Mouse (Mus musculus) liver, embryonic 13.5 days (tissue): ENCODE measurements at regions not wholly inside any gene's neighbourhood (a gene's known extent, or its start where the extent isn't known, plus 50 kb on each side); places are given as distances from the start of the nearest gene placed in this dataset. TPM values are rescaled to one million over a fixed set of nuclear protein-coding genes. Genes with fewer than 3 reads are reported as not detected.

ENCODE experiments used
- microRNA-seq: library from miRNA; unstranded; fragments of <30 nt; microRNA quantifications from one replicate; pipeline ENCODE4, GENCODE M21; 2016

Small RNAs in the stretch of these regions (microRNA-seq; reads per million reads assigned to microRNA genes)
- not detected for gene Gm23364
